Mouse (Mus musculus) urinary bladder, adult 2 months (tissue): ENCODE measurements around the gene Rce1. TPM values are rescaled to one million over a fixed set of nuclear protein-coding genes. Genes with fewer than 3 reads are reported as not detected.

Experiments used
- polyA plus RNA-seq: library from polyadenylated mRNA; depleted of rRNA; stranded (reverse); fragments of >200 nt; gene quantifications from 2 replicates; pipeline ENCODE4 v1.2.3, GENCODE M21; 2012; rRNA removed

Gene Rce1
- polyA plus RNA-seq, 1 experiment = 50.6 TPM

Other genes starting within 250 kb of the Rce1 start
- 63.5 and 67.8 TPM in 2 replicates for gene Kdm2a, start 227.4 kb downstream of the Rce1 start, polyA plus RNA-seq
- 15.0 and 18.7 TPM in 2 replicates for gene Rhod, start 186.2 kb downstream of the Rce1 start, polyA plus RNA-seq
- 0.27 and 0.70 TPM in 2 replicates for gene Syt12, start 148.2 kb downstream of the Rce1 start, polyA plus RNA-seq
- gene 2010003K11Rik, start 127.1 kb downstream of the Rce1 start, polyA plus RNA-seq = 0.25 and 0.66 TPM in 2 replicates
- 22.0 and 22.3 TPM in 2 replicates for gene Pcx, start 115.2 kb downstream of the Rce1 start, polyA plus RNA-seq
- gene Lrfn4, start 10.0 kb downstream of the Rce1 start, polyA plus RNA-seq = 6.7 and 8.2 TPM in 2 replicates
- 0.69 and 1.2 TPM in 2 replicates for gene Gm960, start 73.0 kb upstream of the Rce1 start, polyA plus RNA-seq
- 1.4 and 2.4 TPM in 2 replicates for gene Sptbn2, start 85.5 kb upstream of the Rce1 start, polyA plus RNA-seq
- 10.5 and 11.1 TPM in 2 replicates for gene Rbm4b, start 130.9 kb upstream of the Rce1 start, polyA plus RNA-seq
- 36.9 and 43.3 TPM in 2 replicates for gene Rbm4, start 168.3 kb upstream of the Rce1 start, polyA plus RNA-seq
- 12.7 and 17.2 TPM in 2 replicates for gene Gm21992, start 186.0 kb upstream of the Rce1 start, polyA plus RNA-seq
- gene Rbm14, start 186.0 kb upstream of the Rce1 start, polyA plus RNA-seq = 17.1 and 17.5 TPM in 2 replicates
- 64.5 and 75.5 TPM in 2 replicates for gene Ccs, start 213.7 kb upstream of the Rce1 start, polyA plus RNA-seq
- gene Ccdc87, start 213.7 kb upstream of the Rce1 start, polyA plus RNA-seq = 0.07 and 0.09 TPM in 2 replicates
- gene Ctsf, start 229.5 kb upstream of the Rce1 start, polyA plus RNA-seq = 78.4 and 82.7 TPM in 2 replicates